Mouse (Mus musculus): Measurements from ENCODE around the gene Fbll1. TPM values are rescaled to one million over a fixed set of nuclear protein-coding genes. Genes with fewer than 3 reads are reported as not detected.

Gene Fbll1
- polyA plus RNA-seq, 1 experiment: not detected

DNA sequence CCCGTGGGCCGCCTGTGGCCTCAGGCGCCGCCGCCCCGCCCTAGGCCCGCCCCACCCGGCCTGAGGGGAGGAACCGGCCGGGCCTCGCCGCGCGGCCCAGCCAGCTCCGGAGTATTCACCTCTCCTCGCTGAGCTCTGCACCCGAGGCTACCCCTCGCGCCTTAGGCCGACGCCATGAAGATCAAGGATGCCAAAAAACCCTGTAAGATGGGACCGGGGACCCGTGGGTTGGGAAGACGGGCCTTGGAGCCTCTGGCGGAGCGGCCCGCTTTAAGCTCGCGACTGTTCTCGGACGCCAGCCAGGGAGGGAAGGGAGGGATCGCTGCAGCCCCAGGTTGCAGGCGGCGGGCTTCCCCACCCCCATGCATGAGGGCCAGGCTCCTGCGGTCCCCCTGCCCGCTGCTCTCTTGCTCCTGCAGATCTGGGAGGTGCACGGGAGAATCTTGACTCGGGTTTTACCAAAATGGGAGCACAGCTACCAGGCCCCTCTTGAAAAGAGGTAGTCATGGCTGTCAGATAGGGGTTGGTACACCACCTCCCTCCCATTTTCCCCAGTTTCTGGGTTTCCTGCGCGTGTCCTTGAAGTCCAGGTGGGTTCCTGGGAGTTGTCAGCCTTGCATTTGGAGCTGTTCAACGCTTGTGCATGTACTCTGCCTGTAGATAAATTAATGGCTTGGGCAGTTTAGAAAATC, 28.8 kb downstream of the Fbll1 start:
- Histone ChIP-seq H3K36me3 (ENCODE audit: control insufficient read depth, insufficient read depth, low read length) (no peaks in the 10 kb centered on the region), H3K27me3 (ENCODE audit: control insufficient read depth, insufficient read depth, low read length) (no peaks in the 10 kb centered on the region), H3K27ac (ENCODE audit: insufficient read depth, low read length) (peak overlapping the region; percentile 92), H3K4me3 (ENCODE audit: extremely low read depth, insufficient read depth, insufficient read length) (peak overlapping the region; percentile 99), H3K4me1 (ENCODE audit: control insufficient read depth, insufficient read depth, insufficient read length) (peaks cover 9% of the 10 kb centered on the region)
- no peak for TF ChIP-seq CTCF (IDR thresholded peaks at IDR 0.05; ENCODE audit: extremely low read depth, insufficient read depth, insufficient read length, insufficient replicate concordance)
- TF ChIP-seq POLR2A (IDR thresholded peaks at IDR 0.05; ENCODE audit: low read depth, low read length): peak; percentile 22; the same call in 1 of the 2 replicates
- DNase-seq (ENCODE audit: low read depth in 1 of 2, low spot score in 2 of 2): peak in 1 of 2 experiments; percentile 39
- WGBS: under 1% methylated on average over 36 of the region's 41 CpGs

DNA sequence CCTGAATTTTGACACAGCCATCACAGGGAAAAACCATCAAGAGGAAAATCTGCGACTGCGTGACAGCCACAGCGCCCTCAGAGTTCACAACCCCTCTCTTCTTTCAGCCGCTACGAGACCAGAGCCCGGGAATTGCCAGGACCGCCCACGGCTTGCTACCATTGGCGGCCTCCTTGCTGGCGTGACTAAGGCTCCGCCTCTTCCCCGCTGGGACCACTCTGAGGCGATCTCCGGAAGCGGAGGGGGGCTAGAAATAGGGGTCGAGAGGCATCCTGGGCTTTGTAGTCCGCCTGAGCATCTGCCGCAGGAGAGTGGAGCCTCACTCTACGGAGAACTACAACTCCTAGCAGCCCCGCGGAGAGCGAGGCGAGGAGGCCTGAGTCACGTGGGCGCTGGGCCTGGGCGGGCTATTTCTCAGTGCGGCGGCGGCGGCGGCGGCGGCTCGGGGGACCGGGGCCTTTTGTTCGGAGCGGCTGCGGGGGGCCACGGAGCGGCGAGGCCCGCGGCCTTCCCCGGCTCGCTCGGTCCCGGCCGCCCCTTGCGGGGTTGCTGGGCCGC, 29.4 kb downstream of the Fbll1 start, which contains the start of gene Pank3:
TSS of gene Pank3 (plus strand) at position 297 of the 558 bp plus-strand sequence.
- peak; percentile 96 to 98 for DNase-seq (ENCODE audit: low read depth in 1 of 2, low spot score in 2 of 2)
- Histone ChIP-seq H3K36me3 (ENCODE audit: control insufficient read depth, insufficient read depth, low read length) (no peaks in the 10 kb centered on the region), H3K4me1 (ENCODE audit: control insufficient read depth, insufficient read depth, insufficient read length) (peaks cover 9% of the 10 kb centered on the region), H3K27ac (ENCODE audit: insufficient read depth, low read length) (peak within 1 kb of the TSS; percentile 92), H3K27me3 (ENCODE audit: control insufficient read depth, insufficient read depth, low read length) (no peaks in the 10 kb centered on the region), H3K4me3 (ENCODE audit: extremely low read depth, insufficient read depth, insufficient read length) (peak within 1 kb of the TSS; percentile 99)
- WGBS: under 1% methylated on average over 36 of the region's 50 CpGs
- no peak for TF ChIP-seq POLR2A (IDR thresholded peaks at IDR 0.05; ENCODE audit: low read depth, low read length)
- no peak for TF ChIP-seq CTCF (IDR thresholded peaks at IDR 0.05; ENCODE audit: extremely low read depth, insufficient read depth, insufficient read length, insufficient replicate concordance)

DNA sequence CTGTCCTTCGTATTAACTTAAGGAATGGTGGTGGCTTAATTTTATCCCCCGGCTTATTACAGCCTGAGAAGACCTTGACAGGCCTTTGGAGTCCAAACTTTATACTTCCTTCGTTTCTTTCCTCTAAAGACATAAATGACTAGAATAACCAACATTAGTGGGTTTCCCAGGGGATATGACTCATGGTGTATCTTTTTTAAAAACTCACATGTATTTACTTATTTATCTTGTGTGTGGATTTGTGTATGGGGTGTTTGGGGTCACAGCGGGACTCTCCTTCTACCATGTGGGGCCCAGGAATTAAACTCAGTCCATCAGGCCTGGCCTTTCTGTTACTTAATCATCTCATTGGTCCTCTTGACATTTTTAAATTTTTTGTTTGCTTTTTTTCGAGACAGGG, 31.8 kb downstream of the Fbll1 start:
- 85% methylated on average over 5 of the region's 5 CpGs for WGBS

DNA sequence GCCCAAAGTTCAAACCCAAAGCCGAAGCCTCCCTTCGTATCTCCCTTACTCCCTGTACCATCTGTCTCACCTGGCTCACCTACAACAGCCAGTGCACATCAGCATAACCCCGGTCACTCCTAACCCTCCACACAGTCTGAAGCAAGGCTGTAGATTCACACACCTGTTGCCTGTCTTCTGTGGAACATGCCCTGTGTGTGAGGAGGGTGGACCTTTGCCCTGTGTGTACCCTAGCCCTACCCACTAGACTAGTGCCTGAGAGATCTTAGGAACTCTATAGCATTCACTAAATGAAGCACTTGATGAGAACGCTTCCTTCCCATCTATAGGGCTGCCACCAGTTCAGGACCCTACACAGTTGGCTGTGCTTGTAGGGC, 38.1 kb downstream of the Fbll1 start:
- Histone ChIP-seq H3K27ac (ENCODE audit: insufficient read depth, low read length) (no peak overlapping the region), H3K4me3 (ENCODE audit: extremely low read depth, insufficient read depth, insufficient read length) (no peak overlapping the region), H3K4me1 (ENCODE audit: control insufficient read depth, insufficient read depth, insufficient read length) (no peaks in the 10 kb centered on the region), H3K36me3 (ENCODE audit: control insufficient read depth, insufficient read depth, low read length) (no peaks in the 10 kb centered on the region), H3K27me3 (ENCODE audit: control insufficient read depth, insufficient read depth, low read length) (no peaks in the 10 kb centered on the region)
- DNase-seq (ENCODE audit: low read depth in 1 of 2, low spot score in 2 of 2): no peak
- WGBS: 91% methylated on average over 4 of the region's 4 CpGs
- TF ChIP-seq POLR2A (IDR thresholded peaks at IDR 0.05; ENCODE audit: low read depth, low read length): no peak
- no peak for TF ChIP-seq CTCF (IDR thresholded peaks at IDR 0.05; ENCODE audit: extremely low read depth, insufficient read depth, insufficient read length, insufficient replicate concordance)

More for the DNA sequence above, 31.8 kb downstream of the Fbll1 start:
- Histone ChIP-seq H3K4me1 (ENCODE audit: control insufficient read depth, insufficient read depth, insufficient read length) (peaks cover 9% of the 10 kb centered on the region), H3K27ac (ENCODE audit: insufficient read depth, low read length) (no peak overlapping the region), H3K4me3 (ENCODE audit: extremely low read depth, insufficient read depth, insufficient read length) (no peak overlapping the region), H3K27me3 (ENCODE audit: control insufficient read depth, insufficient read depth, low read length) (no peaks in the 10 kb centered on the region), H3K36me3 (ENCODE audit: control insufficient read depth, insufficient read depth, low read length) (no peaks in the 10 kb centered on the region)
- TF ChIP-seq POLR2A (IDR thresholded peaks at IDR 0.05; ENCODE audit: low read depth, low read length) (no peak), CTCF (IDR thresholded peaks at IDR 0.05; ENCODE audit: extremely low read depth, insufficient read depth, insufficient read length, insufficient replicate concordance) (no peak)
- no peak for DNase-seq (ENCODE audit: low read depth in 1 of 2, low spot score in 2 of 2)

DNA sequence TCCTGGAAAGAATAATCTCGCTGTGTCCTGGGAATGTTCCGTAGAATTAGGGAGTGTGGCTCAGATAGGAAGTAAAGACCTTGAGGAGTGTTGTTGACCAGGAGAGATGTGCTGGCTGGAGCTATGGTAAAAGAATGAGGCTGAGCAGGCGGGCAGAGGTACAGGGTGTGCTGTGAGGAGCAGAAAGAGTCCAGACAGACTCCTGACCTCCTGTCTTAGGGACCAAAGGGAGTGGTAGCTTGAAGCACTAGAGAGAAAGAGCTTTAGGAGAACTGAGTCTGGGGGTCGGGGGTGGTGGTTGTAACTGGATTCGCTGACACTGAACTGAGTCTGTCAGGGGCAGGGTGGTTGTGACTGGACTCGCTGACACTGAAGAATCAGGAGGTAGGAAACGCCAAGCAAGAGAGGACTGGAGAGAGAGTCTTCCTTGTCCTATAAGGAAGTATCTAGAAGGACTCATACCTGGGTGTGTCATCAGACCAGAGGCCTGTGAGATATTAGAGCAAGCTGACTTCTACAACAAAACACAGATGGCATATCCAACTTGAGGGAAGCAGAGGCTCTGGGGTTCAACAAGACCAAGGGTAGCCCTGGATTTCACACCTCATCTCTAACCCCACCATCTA, 38.6 kb downstream of the Fbll1 start:
- WGBS: 81% methylated on average over 7 of the region's 7 CpGs
- Histone ChIP-seq H3K4me3 (ENCODE audit: extremely low read depth, insufficient read depth, insufficient read length) (no peak overlapping the region), H3K27me3 (ENCODE audit: control insufficient read depth, insufficient read depth, low read length) (no peaks in the 10 kb centered on the region), H3K4me1 (ENCODE audit: control insufficient read depth, insufficient read depth, insufficient read length) (no peaks in the 10 kb centered on the region), H3K27ac (ENCODE audit: insufficient read depth, low read length) (no peak overlapping the region), H3K36me3 (ENCODE audit: control insufficient read depth, insufficient read depth, low read length) (no peaks in the 10 kb centered on the region)
- TF ChIP-seq POLR2A (IDR thresholded peaks at IDR 0.05; ENCODE audit: low read depth, low read length) (no peak), CTCF (IDR thresholded peaks at IDR 0.05; ENCODE audit: extremely low read depth, insufficient read depth, insufficient read length, insufficient replicate concordance) (no peak)
- no peak for DNase-seq (ENCODE audit: low read depth in 1 of 2, low spot score in 2 of 2)

DNA sequence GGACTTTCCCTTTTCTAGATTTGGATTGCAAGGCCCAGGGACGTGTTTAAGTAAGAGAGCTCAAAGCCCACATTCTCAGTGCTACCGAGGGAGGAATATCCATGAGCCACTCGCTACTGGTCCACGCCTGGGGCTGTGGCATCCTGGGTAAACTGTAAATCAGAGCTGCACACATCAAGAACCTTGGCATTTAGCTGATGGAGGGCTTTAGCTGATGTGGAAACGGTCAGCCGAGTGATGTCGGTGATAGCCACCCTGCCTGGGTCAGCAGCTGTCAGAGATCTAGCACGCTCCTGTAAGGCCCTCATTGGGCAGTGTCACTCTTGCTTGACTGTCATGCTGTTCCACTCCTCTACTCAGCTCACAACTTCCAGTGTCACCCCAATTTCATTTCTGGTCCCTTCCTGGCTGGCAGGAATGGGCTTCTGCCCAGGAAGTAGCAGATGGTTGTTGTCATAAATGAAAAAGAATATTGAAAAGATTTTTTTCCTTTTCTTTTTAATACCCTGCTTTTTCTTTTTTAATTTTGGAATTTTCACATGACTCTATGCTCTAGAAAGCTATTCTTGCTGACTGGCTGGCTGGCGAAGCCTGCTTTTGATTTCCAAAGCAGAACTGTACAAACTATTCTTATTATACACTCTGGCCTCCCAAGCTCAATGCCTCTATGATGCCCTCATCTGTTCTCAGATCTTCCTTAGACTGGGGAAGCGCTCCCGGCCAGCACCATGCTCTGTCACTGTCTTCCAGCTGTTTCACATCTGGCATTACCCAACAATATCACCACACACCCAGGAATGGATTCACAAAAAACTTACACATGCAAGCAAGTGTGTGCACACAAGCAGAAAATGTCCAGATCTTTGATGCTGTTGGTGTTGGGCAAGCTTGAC, 42.0 kb downstream of the Fbll1 start:
- Histone ChIP-seq H3K27ac (ENCODE audit: insufficient read depth, low read length) (no peak overlapping the region), H3K4me1 (ENCODE audit: control insufficient read depth, insufficient read depth, insufficient read length) (no peaks in the 10 kb centered on the region), H3K27me3 (ENCODE audit: control insufficient read depth, insufficient read depth, low read length) (no peaks in the 10 kb centered on the region), H3K36me3 (ENCODE audit: control insufficient read depth, insufficient read depth, low read length) (no peaks in the 10 kb centered on the region), H3K4me3 (ENCODE audit: extremely low read depth, insufficient read depth, insufficient read length) (no peak overlapping the region)
- no peak for TF ChIP-seq CTCF (IDR thresholded peaks at IDR 0.05; ENCODE audit: extremely low read depth, insufficient read depth, insufficient read length, insufficient replicate concordance)
- no peak for TF ChIP-seq POLR2A (IDR thresholded peaks at IDR 0.05; ENCODE audit: low read depth, low read length)
- 89% methylated on average over 11 of the region's 11 CpGs for WGBS
- DNase-seq (ENCODE audit: low read depth in 1 of 2, low spot score in 2 of 2): no peak
